Mouse (Mus musculus) ES-CJ7 (cell line): ENCODE results near the gene Prpf18.

Experiments used
- DNase-seq: peaks from one replicate; pipeline ENCODE4 v3.0.0; 2011; ENCODE audit warnings: low read depth, low spot score

Gene Prpf18

DNA sequence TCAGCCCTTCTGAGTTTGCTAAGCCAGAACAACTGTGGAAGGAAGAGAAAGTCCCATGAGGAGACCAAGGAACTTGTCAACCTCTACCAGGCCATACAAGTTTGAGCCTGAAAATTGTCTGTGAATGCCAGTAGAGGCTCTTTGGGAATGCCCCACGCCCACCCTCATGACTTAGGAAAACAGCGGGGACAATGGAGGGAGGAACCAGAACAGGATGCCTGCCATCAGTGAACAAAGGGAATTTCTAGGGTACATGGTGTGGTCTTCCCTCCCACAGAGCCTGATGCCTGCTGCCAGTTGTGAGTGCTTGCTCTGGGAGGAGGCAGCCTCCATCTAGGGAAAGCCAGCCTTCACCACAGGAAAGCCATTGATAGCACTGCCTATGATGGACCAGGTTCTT is 76.8 kb downstream of the Prpf18 start:
- DNase-seq = peak; percentile 93

DNA sequence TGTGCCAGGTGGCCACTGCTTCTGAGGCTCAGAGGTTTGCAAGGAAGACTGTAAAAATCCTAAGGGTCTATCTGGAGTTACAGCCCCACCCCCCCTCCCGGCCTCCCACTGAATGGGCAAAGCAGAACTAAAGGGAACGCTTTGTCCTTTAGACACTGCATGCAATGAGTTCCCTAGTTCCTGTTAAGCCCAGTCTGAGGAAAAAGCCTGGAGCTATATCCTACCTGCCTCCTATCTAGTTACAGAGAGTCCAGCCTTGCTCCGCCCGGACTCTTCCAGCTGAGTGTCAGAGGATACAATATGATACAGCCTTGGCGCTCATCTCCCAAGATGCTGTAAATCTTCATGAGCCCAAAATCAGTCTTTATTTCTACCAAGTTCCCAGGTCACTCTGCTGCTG is 77.7 kb downstream of the Prpf18 start:
- peak; percentile 57 for DNase-seq

DNA sequence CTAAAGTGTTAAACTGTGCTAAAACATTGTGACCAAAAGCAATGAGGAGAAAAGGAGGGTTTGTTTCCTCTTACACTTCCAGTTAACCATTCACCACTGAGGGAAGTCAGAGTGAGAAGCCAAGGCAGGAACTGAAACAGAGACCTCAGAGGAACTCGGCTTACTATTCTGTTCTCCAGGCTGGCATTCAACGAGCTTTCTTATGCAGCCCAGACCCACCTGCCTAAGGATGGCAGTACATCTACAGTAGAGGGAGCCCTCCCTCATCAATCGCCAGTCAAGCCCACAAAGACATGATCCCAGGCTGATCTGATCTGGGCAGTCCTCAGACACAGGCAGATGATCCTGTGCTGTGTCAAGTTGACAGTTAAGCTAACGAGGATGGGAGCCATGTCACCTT is 78.5 kb downstream of the Prpf18 start:
- DNase-seq = peak; percentile 62

DNA sequence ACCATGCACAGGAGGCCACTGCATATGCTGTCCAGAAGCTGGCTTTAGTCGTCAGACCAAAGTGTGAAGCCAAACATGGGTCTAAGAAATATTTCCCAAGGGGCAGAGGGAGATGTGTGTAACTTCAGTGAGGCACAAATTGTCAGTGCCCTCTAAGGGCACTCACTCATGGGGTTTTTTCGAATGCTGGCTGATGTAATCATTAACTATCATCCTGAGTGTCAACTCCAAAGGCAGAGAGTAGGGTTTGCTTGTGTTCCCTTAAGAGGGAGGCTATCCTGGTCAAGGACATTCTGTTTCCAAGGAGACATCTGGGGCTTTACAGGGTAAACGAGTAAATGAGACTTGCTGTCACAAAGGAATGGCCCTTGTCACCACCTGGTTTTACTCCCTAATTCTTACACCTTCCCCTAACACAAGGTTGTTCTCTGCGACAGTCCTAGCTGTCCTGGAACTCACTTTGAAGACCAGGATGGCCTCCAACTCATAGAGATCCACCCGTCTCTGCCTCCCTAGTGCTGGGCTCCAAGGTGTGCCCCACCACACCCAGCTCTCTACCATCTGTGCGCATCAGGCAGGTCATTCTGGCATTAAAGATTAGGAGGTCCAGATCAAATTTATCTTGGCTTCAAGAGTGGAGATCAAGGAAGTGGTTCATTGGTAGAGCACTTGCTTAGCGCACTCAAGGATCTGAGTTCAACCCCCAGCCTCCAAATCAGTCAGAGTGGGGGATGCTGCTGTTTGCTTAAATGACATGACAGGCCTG is 79.2 kb downstream of the Prpf18 start:
- DNase-seq = no peak
